Mouse (Mus musculus) hindbrain, embryonic 16.5 days (tissue): ENCODE data around the gene Cuedc1. TPM values are rescaled to one million over a fixed set of nuclear protein-coding genes. Genes with fewer than 3 reads are reported as not detected.
"Not testable (repeated sequence)": the region's sequence is repeated elsewhere in the genome, so short reads cannot be mapped to it uniquely, and the experiment has no call there.

Source experiments
- ATAC-seq: fragments of 200-750 bp; cut with Nextera tagmentation; 2 replicates; pipeline ENCODE4 v1.8.0; 2017; ENCODE audit warnings: moderate TSS enrichment, moderate library complexity
- H3K27ac ChIP-seq: fragments of 300-500 bp; sonication (generic); 2 replicates; pipeline ENCODE4 v1.5.1; 2014; ENCODE audit warnings: low read depth, mild to moderate bottlenecking, control low read depth, low read length, moderate library complexity
- H3K27me3 ChIP-seq: fragments of 300-500 bp; sonication (generic); replicated peaks from 2 replicates; pipeline ENCODE4 v1.6.1; 2014; ENCODE audit warnings: low read length; ENCODE audit not compliant: control insufficient read depth, insufficient read depth
- H3K36me3 ChIP-seq: fragments of 300-500 bp; sonication (generic); 2 replicates; pipeline ENCODE4 v1.6.1; 2014; ENCODE audit warnings: mild to moderate bottlenecking, low read length, moderate library complexity, mixed read lengths; ENCODE audit not compliant: control insufficient read depth, insufficient read depth
- H3K4me1 ChIP-seq: fragments of 300-500 bp; sonication (generic); 2 replicates; pipeline ENCODE4 v1.6.1; 2014; ENCODE audit warnings: low read depth, low read length; ENCODE audit not compliant: control insufficient read depth, insufficient read depth
- H3K4me2 ChIP-seq: fragments of 300-500 bp; sonication (generic); 2 replicates; pipeline ENCODE4 v1.6.1; 2014; ENCODE audit warnings: mild to moderate bottlenecking, low read length, control low read depth, moderate library complexity
- H3K4me3 ChIP-seq: fragments of 300-500 bp; sonication (generic); 2 replicates; pipeline ENCODE4 v1.5.1; 2014; ENCODE audit warnings: mild to moderate bottlenecking, low read length, control low read depth, moderate library complexity
- H3K9ac ChIP-seq: fragments of 300-500 bp; sonication (generic); 2 replicates; pipeline ENCODE4 v1.6.1; 2014; ENCODE audit warnings: low read depth, mild to moderate bottlenecking, control low read depth, low read length, moderate library complexity
- H3K9me3 ChIP-seq: fragments of 300-500 bp; sonication (generic); 2 replicates; pipeline ENCODE4 v1.6.1; 2014; ENCODE audit warnings: mild to moderate bottlenecking, low read length, moderate library complexity; ENCODE audit not compliant: control insufficient read depth
- WGBS: fragments of 180-500 bp; shearing (Covaris S2); extraction: QIAGEN DNeasy Blood & Tissue Kit; methylation state at CpG from one replicate; pipeline ENCODE4 v1.1.7; 2014; 5-methylcytosine and 5-hydroxymethylcytosine counted together
- polyA plus RNA-seq: library from polyadenylated mRNA; unstranded; fragments of >200 nt; fragmentation: Nextera tagmentation; extraction: Ambion mirVana; gene quantifications from 2 replicates; pipeline ENCODE4 v1.2.1, GENCODE M21; 2015

Gene Cuedc1
- polyA plus RNA-seq, 1 experiment from 2014 or later: 29.9 TPM

DNA sequence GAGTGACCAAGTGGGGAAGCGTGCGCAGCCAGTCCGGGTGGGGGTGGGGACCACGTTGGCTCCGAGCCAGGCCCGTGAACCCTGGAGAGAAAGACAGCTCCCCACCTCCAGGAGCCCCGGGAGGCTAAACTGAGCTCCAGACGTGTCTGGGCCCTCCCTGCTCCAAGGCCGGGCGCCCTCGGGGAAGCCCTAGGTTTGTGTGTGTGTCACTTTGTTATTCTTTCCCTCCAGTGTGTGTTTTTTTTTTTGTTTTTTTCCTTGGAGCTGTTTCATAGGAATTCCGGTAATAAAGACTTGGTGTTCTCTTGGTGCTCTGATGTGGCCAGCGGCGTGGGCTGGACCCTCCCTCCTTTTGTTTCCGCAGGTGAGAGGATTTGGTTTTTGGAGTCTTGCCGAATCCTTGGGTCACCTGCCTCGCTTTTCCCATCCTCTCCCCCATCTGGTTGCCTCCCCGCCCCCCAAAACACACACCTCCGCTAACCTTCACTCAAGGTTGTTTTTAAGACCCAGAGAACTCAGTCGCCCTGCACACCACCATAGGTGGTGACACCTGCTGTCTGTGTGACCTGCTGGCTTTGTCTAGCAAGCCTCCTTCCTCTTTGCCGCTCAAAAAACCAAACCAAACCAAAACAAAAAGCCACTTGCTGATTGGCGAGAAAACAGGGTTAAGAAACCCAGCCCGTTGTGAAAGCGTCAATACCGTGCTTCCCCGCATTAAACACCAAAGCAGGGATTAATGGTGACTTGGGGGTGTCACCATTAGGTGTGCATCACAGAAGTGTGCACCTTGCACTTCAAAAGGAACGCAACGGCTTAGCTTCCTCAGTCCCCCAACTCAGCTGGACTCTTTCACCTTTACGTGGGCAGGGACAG, 96.2 kb downstream of the Cuedc1 start:
- Histone ChIP-seq H3K4me2 (no peak overlapping the region), H3K27ac (no peak overlapping the region), H3K36me3 (peaks cover 4% of the 10 kb centered on the region; the same call in 1 of the 2 replicates), H3K4me1 (no peaks in the 10 kb centered on the region; the same call in 1 of the 2 replicates), H3K27me3 (peaks cover 30% of the 10 kb centered on the region), H3K9ac (no peak overlapping the region), H3K9me3 (no peaks in the 10 kb centered on the region), H3K4me3 (no peak overlapping the region)
- no peak for ATAC-seq
- 25% methylated on average over 28 of the region's 29 CpGs for WGBS

DNA sequence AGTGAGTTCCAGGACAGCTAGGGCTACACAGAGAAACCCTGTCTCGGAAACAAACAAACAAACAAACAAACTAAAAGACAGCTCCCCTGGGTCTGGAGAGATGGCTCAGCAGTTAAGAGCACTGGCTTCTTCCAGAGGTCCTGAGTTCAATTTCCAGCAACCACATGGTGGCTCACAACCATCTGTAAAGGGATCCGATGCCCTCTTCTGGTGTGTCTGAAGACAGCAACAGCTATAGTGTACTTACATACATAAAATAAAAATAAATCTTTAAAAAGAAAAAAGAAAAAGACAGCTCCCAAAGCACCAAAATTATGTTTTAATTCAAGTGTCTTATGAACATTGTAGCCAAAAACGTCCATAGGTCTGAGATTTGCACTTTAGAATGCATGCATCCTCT, 97.8 kb downstream of the Cuedc1 start:
- H3K27ac ChIP-seq, H3K4me2 ChIP-seq, H3K4me3 ChIP-seq, H3K36me3 ChIP-seq, ATAC-seq, H3K4me1 ChIP-seq, H3K9ac ChIP-seq, H3K9me3 ChIP-seq: not testable (repeated sequence)
- WGBS: 91% methylated on average over 3 of the region's 3 CpGs
- peaks cover 27% of the 10 kb centered on the region for H3K27me3 ChIP-seq

GRCm38 (mm10) chr11:88197153-88197576, 99.3 kb downstream of the Cuedc1 start:
- H3K9ac ChIP-seq: no peak overlapping the region
- no peaks in the 10 kb centered on the region; the same call in 1 of the 2 replicates for H3K4me1 ChIP-seq
- peaks cover 14% of the 10 kb centered on the region for H3K27me3 ChIP-seq
- no peaks in the 10 kb centered on the region for H3K36me3 ChIP-seq
- no peak overlapping the region for H3K4me2 ChIP-seq
- ATAC-seq: peak; percentile 18; the same call in 1 of the 2 replicates
- no peaks in the 10 kb centered on the region for H3K9me3 ChIP-seq
- H3K27ac ChIP-seq: no peak overlapping the region
- no peak overlapping the region for H3K4me3 ChIP-seq
- WGBS: 7% methylated on average over 2 of the region's 2 CpGs

DNA sequence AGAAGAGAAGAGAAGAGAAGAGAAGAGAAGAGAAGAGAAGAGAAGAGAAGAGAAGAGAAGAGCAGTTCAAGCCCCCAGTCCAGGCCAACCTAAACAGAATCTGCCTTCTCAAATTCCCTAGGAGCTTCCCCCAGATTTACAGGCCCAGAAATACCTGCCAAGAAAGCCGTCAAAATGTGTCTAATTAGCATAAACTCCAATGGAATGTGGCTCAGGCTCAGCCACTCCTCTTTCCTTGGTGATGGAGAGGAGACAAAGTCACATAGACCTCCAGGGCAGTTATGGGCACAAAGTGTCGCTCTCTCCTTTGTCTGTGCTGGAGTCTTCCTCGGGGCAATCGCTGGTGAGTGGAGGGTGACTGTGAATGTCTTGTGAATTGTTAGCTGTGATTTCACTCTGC, 100.4 kb downstream of the Cuedc1 start:
- WGBS: 19% methylated on average over 4 of the region's 4 CpGs
- no peaks in the 10 kb centered on the region for H3K36me3 ChIP-seq
- no peak overlapping the region for H3K4me2 ChIP-seq
- H3K9me3 ChIP-seq: no peaks in the 10 kb centered on the region
- peaks cover 5% of the 10 kb centered on the region for H3K4me1 ChIP-seq
- H3K27ac ChIP-seq: no peak overlapping the region
- no peak for ATAC-seq
- no peak overlapping the region for H3K4me3 ChIP-seq
- H3K9ac ChIP-seq: no peak overlapping the region
- peaks cover 9% of the 10 kb centered on the region for H3K27me3 ChIP-seq

- Histone ChIP-seq H3K36me3 (no peaks in the 10 kb centered on the region), H3K27ac (no peak overlapping the region), H3K4me1 (peaks cover 16% of the 10 kb centered on the region), H3K4me2 (no peak overlapping the region), H3K4me3 (no peak overlapping the region), H3K27me3 (no peaks in the 10 kb centered on the region), H3K9ac (no peak overlapping the region), H3K9me3 (no peaks in the 10 kb centered on the region)
- whole genome bisulfite sequencing: 79% methylated on average over 2 of the region's 2 CpGs
- no peak for ATAC-seq
These were observed 103.3 kb downstream of the Cuedc1 start for GRCm38 (mm10) chr11:88201172-88201571.

DNA sequence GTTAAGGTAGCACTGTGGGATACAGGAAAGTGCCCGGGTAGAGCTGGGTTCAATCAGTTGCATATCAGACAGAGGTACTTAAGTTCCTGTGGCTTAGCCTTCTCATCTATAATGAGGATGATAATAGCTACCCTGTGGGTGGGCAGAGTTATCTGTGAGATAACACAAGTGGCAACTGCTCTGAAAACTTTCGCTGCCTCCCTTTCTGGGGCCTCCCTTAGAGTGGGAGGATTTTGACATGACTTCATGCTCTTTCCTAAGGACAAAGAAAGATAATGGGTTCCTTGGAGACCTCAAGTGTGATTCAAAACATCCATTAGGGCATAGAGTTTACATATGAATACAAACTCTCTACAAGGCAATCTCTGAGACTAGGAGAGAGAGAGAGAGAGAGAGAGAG, 104.2 kb downstream of the Cuedc1 start:
- Histone ChIP-seq H3K27ac (no peak overlapping the region), H3K9ac (no peak overlapping the region), H3K27me3 (no peaks in the 10 kb centered on the region), H3K4me2 (no peak overlapping the region), H3K9me3 (no peaks in the 10 kb centered on the region), H3K36me3 (no peaks in the 10 kb centered on the region), H3K4me3 (no peak overlapping the region), H3K4me1 (peaks cover 16% of the 10 kb centered on the region)
- 6% methylated on average over 2 of the region's 2 CpGs for WGBS
- ATAC-seq: no peak

DNA sequence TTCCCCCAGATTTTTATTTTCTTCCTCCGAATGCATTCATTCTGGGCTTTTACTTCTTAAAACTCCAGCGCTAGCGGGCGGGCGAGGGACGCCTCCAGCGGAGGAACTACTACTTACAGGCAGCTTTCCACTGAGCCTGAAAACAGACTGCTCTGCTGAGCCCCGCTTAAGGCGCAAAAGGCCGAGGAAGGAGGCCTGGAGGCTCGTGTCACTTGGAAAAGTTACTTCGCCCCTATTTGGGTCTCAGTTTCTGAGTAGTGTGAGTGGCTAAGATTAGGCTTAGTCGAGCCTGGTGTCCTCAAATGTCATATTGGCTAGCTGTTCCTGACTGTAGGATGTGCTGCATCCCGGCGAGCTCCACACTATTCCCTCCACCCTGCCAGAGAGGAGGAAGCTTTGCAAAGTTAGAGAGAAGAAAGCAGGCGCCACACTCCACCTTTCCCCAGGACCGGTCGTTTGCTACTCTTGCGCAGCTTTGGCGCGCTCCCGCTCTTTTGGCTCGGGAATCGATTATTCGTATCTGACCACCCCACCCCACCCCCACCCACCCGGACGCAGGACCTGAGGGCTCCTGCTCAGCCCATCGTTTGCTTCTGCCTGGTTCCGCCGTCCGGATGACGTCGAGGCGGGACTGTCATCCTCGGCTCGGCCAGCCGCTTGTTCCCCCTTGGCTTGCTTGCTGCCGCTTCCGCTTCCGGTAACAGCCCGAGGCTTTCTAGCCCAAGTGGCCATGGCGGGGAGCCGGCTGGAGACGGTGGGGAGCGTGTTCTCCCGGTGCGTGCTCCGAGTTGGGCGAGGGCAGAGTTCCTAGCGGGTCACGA, 106.1 kb downstream of the Cuedc1 start, which contains the start of gene Mrps23:
Gene Mrps23 (plus strand): TSS at position 677 of the 821 bp plus-strand sequence.
- WGBS: under 1% methylated on average over 51 of the region's 51 CpGs
- peak within 1 kb of the TSS; percentile 72 for H3K4me2 ChIP-seq

GRCm38 (mm10) chr11:88204593-88205368, 106.9 kb downstream of the Cuedc1 start:
- ATAC-seq: 0 out of 2 replicates have a peak, but pooled peaks have one; percentile 7
- Histone ChIP-seq H3K9ac (peak overlapping the region; percentile 71), H3K4me3 (peak overlapping the region; percentile 61), H3K9me3 (no peaks in the 10 kb centered on the region), H3K36me3 (0 out of 2 replicates have a peak, but pooled peaks cover 2% of the 10 kb centered on the region), H3K4me1 (peaks cover 16% of the 10 kb centered on the region), H3K27me3 (no peaks in the 10 kb centered on the region), H3K27ac (peak overlapping the region; percentile 59), H3K4me2 (peak overlapping the region; percentile 72)
- WGBS: 34% methylated on average over 30 of the region's 30 CpGs

More for the DNA sequence above, 106.1 kb downstream of the Cuedc1 start, which contains the start of gene Mrps23:
- Histone ChIP-seq H3K4me1 (peaks cover 16% of the 10 kb centered on the region), H3K27me3 (no peaks in the 10 kb centered on the region), H3K9me3 (no peaks in the 10 kb centered on the region), H3K27ac (peak within 1 kb of the TSS; percentile 64), H3K4me3 (peak within 1 kb of the TSS; percentile 61), H3K9ac (peak within 1 kb of the TSS; percentile 71), H3K36me3 (0 out of 2 replicates have a peak, but pooled peaks cover 2% of the 10 kb centered on the region)
- peak; percentile 94 for ATAC-seq
